Mouse (Mus musculus): ENCODE data around the gene Cyp2f2.

Cyp2f2 gene

GRCm38 (mm10) chr7:27153205-27153764, 33.6 kb downstream of the Cyp2f2 start, which contains the start of gene Cyp2t4:
Gene Cyp2t4, plus strand, starts transcription at chr7:27153714.
- DNase-seq (ENCODE audit: low read depth, low spot score), result no peak

- DNase-seq (ENCODE audit: low read depth, low spot score), result no peak
These were observed 36.3 kb downstream of the Cyp2f2 start for GRCm38 (mm10) chr7:27156005-27156404.

GRCm38 (mm10) chr7:27158171-27158570, 38.5 kb downstream of the Cyp2f2 start:
- DNase-seq (ENCODE audit: low read depth, low spot score), result no peak

GRCm38 (mm10) chr7:27159256-27159655, 39.5 kb downstream of the Cyp2f2 start:
- no peak for DNase-seq (ENCODE audit: low read depth, low spot score)

GRCm38 (mm10) chr7:27159882-27160281, 40.2 kb downstream of the Cyp2f2 start:
- peak; percentile 88 for DNase-seq (ENCODE audit: low read depth, low spot score)

DNA sequence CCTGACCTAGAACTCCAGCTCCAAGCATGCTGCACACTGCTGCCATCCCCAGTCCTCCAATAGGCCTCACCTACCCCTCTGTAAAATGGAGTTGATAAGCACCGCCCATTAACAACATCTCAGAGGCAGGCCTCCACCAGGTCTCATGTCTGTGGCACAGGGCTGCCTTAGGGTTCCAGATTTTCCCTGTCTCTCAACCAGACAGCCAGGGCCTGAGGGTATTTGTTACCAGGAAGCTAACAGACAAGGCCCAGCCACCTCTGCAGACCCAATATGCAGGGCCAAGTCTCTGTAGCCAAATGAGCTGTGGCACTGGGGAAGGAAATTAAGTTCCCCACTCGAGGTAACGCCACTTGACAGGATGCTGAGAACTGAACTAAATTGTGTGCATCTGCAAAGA, 41.2 kb downstream of the Cyp2f2 start:
- DNase-seq (ENCODE audit: low read depth, low spot score), result no peak

GRCm38 (mm10) chr7:27161744-27162143, 42.0 kb downstream of the Cyp2f2 start:
- DNase-seq (ENCODE audit: low read depth, low spot score), result no peak

DNA sequence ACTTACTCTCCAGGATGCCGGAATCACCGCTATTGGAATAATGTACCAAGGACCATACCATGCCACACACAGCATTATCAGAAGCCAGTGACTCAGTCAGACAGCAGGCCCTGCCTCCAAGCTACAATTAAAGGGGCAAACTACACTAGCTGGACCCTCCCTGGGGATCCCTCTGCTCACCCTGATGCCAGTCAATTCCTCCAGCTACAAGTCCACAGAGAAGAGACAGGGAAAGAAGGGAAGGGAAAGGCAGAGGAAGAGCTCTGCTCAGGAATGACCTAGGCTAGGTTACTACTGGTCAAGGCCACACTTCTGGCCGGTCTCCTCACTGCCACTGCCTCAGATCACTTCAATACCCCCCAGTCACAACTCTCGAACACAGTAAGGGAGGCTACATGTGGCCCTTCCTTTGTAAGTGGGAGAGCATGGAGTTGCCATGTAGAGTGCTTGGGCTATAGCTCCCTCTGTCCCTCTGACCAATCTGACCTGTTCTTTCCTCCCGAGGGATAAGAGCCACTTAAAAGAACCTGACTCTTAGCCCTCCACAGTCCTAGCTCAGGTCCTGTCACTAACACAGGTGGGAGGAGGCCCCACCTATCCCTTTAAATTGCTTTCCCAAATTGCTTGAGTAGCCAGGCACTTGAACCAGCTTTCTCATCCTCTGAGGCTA, 43.2 kb downstream of the Cyp2f2 start:
- DNase-seq (ENCODE audit: low read depth, low spot score), result no peak

- no peak for DNase-seq (ENCODE audit: low read depth, low spot score)
These were observed 43.7 kb downstream of the Cyp2f2 start for GRCm38 (mm10) chr7:27163450-27163805.

DNA sequence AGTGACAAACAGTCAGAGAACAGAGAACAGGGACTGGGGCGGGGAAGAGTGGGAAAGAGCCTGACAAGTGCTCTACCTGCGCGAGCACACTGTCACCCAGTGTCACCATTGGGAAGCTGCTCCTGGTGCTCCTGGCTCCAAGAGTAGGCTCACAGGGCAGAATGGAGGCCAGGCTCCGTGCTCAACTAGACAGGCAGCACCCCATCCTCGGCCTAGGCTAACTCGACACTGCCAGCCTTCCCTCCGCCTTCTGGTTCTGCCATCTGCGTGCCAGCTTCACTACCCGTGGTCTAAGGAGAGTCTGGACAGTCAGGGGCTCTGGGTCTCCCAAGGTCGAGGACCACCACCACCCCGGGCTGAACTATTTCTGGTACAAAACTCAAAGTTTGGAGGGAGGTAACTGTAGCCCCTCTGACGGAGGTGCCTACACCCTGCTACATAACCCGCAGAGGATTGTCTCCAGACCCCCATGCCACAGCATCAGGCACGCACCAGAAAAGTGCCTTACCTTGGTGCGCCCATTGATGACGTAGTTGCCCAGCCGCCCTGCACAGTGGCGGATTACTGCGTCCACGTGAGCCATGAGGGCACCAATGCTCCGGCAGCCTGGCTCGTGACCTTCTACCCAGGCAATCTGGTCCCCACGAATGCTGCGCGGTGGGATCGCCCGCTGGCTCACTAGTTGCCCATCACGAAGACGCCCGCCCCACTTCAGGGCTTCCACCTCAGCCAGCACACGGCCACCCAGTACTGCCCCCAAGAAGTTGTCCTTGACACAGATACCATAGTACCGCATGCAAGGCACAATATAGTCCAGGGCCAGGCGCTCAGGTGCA, 44.6 kb downstream of the Cyp2f2 start:
- DNase-seq (ENCODE audit: low read depth, low spot score), result no peak

GRCm38 (mm10) chr7:27165007-27165655, 45.4 kb downstream of the Cyp2f2 start:
- DNase-seq (ENCODE audit: low read depth, low spot score), result no peak

DNA sequence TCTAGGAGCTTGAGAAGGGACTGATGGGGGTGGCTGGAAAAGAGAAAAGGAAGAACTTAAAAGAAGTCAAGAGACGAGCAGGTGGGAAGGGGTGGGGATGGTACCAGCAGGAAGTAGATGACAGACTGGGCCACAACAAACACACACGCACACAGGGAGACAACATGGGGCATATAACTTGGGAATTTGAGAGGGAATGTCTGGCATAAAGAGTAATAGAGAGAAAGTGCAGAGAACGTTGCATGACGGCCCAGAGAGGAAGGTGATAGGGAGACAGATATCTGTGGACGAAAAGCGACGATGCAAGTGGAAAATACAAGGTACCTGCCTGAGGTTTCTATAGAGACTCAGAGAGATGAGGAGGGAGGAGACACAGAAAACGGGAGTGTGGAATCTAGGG, 46.0 kb downstream of the Cyp2f2 start:
- no peak for DNase-seq (ENCODE audit: low read depth, low spot score)

DNA sequence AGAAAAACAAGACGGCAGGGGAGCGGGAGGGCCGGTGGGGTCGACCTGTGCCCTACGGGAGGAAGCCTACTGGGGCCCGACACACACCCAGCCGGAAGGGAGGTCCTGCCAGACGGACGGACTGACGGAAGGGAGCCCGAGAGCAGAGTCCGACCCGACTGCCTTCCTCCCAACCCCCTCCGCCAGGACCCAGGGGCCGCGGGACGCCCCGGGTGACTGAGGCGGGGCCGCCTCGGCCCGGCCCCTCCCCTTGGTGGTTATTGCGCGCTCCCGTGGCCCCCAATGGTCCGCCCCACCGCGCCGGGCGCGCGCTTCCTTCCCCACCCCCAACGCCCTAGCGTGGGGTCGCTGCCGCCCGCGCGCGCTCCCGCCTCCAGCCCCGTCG, 46.5 kb downstream of the Cyp2f2 start:
- no peak for DNase-seq (ENCODE audit: low read depth, low spot score)

DNA sequence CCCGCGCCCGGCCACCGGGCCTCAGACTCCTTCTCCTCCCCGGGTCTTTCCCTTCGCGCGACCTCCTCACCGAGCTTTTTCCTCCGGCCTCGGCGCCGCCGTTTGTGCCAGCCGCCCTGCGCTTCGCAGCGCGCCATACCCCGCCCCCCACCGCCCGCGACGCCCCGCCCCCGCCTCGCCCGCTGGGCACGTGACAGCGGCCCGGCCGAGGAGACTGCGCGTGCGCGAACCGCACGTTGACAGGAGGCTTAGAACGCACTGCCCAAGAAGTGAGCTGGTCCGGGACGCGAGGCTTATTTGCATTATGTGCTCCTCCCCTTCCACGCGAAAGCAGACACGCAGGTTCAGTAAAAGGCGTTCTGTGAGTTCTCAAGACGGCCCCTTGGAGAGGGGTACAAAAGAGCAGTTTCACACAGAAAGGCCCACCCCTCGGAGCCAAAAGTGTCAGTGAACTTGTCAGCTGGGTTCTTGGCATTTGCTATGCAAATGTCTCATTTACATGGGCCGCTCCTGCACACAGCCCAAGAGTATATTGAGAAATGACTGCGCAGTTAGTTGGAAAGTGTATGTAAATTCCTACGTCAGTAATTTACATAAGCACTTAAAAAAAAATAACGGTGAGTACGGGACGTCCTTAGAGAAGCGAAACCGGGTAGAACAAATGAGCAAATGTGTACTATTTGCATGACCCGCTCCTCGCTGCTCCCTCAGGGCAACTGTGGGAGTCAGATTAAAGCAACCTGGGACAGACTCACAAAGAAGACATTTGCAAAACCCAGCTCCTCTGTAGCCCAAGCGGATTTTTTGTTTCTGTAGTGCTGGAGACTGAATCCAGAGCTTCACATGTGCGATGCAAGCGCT, 47.1 kb downstream of the Cyp2f2 start, which contains the start of gene Egln2:
Gene Egln2 (minus strand): TSS at position 189 of the 861 bp plus-strand sequence.
- peak; percentile 78 for DNase-seq (ENCODE audit: low read depth, low spot score)

- DNase-seq (ENCODE audit: low read depth, low spot score), result no peak
These were observed 47.9 kb downstream of the Cyp2f2 start for GRCm38 (mm10) chr7:27167475-27168094.

DNA sequence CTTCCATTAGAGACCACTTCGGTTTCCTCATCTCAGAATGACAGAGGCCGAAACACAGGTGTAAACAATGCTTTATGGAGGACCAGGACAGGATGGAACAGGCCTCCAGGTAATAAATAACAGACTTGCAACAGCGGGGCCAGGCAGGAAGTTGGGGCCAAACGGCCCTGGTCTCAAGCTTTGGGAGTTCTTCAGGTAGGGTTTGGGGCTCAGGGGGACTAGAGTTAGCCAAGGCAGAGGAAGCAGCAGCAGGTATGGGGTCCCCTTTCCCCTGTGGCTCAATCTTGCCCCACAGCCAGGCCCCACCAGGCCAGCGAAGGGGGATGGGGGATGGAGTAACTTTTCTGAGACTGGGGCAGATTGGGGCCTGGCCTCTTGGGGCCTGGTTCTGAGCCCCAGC, 48.7 kb downstream of the Cyp2f2 start:
- no peak for DNase-seq (ENCODE audit: low read depth, low spot score)

DNA sequence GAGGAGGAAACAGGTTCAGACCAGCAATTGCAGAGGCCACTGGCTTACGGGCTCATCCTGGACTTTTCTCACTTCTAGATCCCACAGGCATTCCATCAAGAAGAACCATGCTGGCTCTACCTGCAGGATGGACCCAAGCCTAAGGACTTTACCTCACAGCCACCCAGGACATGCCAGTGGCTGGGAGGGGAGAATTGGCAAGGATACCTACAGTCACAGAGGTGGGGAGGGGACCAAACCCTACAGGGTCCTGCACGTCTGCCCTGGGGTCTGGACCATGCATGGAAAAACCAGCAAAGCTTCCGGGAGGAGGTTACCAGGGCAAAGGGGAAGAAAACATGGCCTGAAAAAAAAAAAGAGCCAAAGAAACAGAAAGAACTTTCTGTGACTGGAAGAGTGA, 51.3 kb downstream of the Cyp2f2 start:
- no peak for DNase-seq (ENCODE audit: low read depth, low spot score)

DNA sequence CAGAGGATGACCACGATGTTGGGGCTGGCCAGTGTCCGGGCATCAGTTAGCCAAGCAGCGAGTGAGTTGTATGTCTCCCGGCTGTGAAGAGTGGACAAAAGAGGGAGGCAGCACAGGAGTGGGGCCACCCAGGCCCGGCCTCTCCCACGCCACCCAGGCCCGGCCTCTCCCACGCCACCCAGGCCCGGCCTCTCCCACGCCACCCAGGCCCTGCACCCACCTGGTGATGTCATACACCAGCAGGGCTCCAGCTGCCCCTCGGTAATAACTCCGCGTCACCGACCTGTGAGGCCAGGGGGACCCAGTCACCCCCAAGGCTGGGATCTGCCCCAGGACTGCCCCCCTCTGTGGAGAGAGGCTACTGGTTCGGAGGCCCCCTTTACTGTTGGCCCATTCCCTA, 54.8 kb downstream of the Cyp2f2 start:
- no peak for DNase-seq (ENCODE audit: low read depth, low spot score)

GRCm38 (mm10) chr7:27174896-27175295, 55.2 kb downstream of the Cyp2f2 start:
- no peak for DNase-seq (ENCODE audit: low read depth, low spot score)

- no peak for DNase-seq (ENCODE audit: low read depth, low spot score)
These were observed 58.2 kb downstream of the Cyp2f2 start for GRCm38 (mm10) chr7:27177942-27178323.
